In the genomic region with DNA sequence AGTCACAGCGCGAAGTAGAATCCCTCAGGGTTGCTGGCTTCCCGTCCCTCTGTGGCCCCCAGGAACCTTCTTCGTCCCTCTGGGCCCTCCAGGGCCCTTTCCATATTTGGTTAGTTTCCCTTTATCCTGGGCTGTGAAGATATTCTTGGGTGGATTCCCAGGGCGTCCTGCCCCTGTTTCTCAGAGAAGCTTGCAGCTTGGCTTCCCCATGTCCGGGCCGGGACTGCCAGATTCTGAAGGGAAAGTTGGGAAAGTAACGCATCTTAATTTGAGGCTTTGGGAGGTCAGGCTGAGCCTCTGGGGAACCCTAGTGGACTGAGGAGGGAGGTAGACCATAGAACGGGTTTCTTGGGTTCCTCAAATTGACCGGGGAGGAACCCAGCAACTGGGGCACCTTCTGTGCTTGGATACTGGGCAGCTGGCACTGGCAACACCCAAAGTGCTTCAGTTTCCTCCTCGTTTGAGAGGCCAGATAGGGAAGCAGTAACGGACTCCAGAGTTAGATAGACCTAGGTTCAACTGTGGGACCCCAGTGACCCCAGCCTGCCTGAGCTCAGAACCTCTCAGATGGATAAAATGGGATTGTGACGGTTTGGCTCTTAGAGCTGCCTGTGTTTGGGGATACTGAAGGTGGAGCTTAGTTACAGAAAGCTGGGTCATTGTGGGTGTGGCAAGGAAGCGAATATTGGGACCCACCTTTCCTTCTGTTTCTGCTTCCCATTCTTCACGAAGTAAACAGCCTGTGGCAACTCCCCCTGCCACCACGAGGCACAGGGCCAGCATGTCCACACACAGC, we compare ENCODE assay signal across 12 mouse cellular contexts. TPM values are rescaled to one million over a fixed set of nuclear protein-coding genes. Genes with fewer than 3 reads are reported as not detected.
A peak's percentile ranks its signal among the peaks of the same experiment; 100 is the strongest.
DNase-seq lines count a peak whose midpoint lies in the region; ATAC-seq and TF ChIP-seq lines count a peak whose summit lies in the region.
"Had no signal": no experiment of that assay in that cellular context is flagged by ENCODE, and none has a peak within 500 bp of the region (broad histone marks: within the 10 kb centered on the region; RNA-seq: fewer than 3 reads in every experiment).

No protein-coding gene starts in this region.

- no peaks in the 10 kb centered on the region for H3K9me3 ChIP-seq in hindbrain, embryonic 12.5 days (replicated peaks)
- H3K9me3 ChIP-seq: hindbrain, embryonic 10.5 days; neural tube, embryonic 15.5 days had no signal

- ATAC-seq in hindbrain, embryonic 12.5 days (ENCODE audit: low FRiP score), result no peak
- ATAC-seq: Patski had no signal

- peak; percentile 18 for DNase-seq in cerebellum, adult 9-10 months
- no peak for DNase-seq in cerebellum, adult 11-12 months
- peak; percentile 70 to 71 for DNase-seq in heart, adult 9 months (ENCODE audit: low spot score in 2 of 2)
- DNase-seq in lung, adult 18-20 months, result peak; percentile 76
- DNase-seq in kidney, adult 18-20 months, result no peak
- no peak for DNase-seq in B cell, adult 2 months

- no peak overlapping the region for H3K4me2 ChIP-seq in hindbrain, embryonic 12.5 days (replicated peaks)
- H3K4me2 ChIP-seq: neural tube, embryonic 15.5 days had no signal

- peaks cover 2% of the 10 kb centered on the region; the same call in 1 of the 2 replicates for H3K4me1 ChIP-seq in bone marrow, adult 2 months (ENCODE audit: control insufficient read depth, insufficient read depth, low read length)
- H3K4me1 ChIP-seq in hindbrain, embryonic 12.5 days, result peaks cover 36% of the 10 kb centered on the region

- no peak for TF ChIP-seq CTCF in bone marrow, adult 2 months (IDR thresholded peaks at IDR 0.05; ENCODE audit: control insufficient read depth, insufficient read depth, low read length)

- no peak overlapping the region for H3K9ac ChIP-seq in hindbrain, embryonic 12.5 days
- H3K9ac ChIP-seq: neural tube, embryonic 15.5 days had no signal

- H3K4me3 ChIP-seq in bone marrow, adult 2 months (replicated peaks; ENCODE audit: control insufficient read depth, low read depth, low read length), result no peak overlapping the region
- H3K4me3 ChIP-seq in hindbrain, embryonic 12.5 days, result no peak overlapping the region
- H3K4me3 ChIP-seq: hindbrain, embryonic 10.5 days; neural tube, embryonic 15.5 days had no signal

- WGBS in bone marrow, adult 2 months, result 35% methylated on average over 16 of the region's 16 CpGs
- 84% methylated on average over 16 of the region's 16 CpGs for WGBS in hindbrain, embryonic 12.5 days

- H3K27ac ChIP-seq in bone marrow, adult 2 months (ENCODE audit: control insufficient read depth, insufficient read depth, low read depth, low read length, poor library complexity), result peak overlapping the region; percentile 66
- no peak overlapping the region for H3K27ac ChIP-seq in hindbrain, embryonic 12.5 days
- H3K27ac ChIP-seq: macrophage had no signal

- H3K36me3 ChIP-seq in hindbrain, embryonic 12.5 days, result no peaks in the 10 kb centered on the region
- H3K36me3 ChIP-seq: hindbrain, embryonic 10.5 days; neural tube, embryonic 15.5 days had no signal

- no peak for TF ChIP-seq POLR2A in bone marrow, adult 2 months (IDR thresholded peaks at IDR 0.05; ENCODE audit: borderline replicate concordance, control insufficient read depth, low read depth, low read length)

- peaks cover 4% of the 10 kb centered on the region; the same call in 1 of the 2 replicates for H3K27me3 ChIP-seq in hindbrain, embryonic 12.5 days
- H3K27me3 ChIP-seq: Patski had no signal

RNA-seq across cellular contexts. Expression of gene Comtd1, which starts 3.4 kb away (rescaled TPM):
- polyA plus RNA-seq in bone marrow, adult 2 months (2011; ENCODE audit: insufficient read depth, insufficient read length, low replicate concordance, missing spikeins), result 15.8 and 45.0 TPM in 2 replicates
- polyA plus RNA-seq in hindbrain, embryonic 12.5 days (2016; fragmentation: Nextera tagmentation; extraction: Ambion mirVana), result 18.2 and 22.3 TPM in 2 replicates

RNA-seq across cellular contexts. Expression of gene Vdac2, which starts 27.2 kb away (rescaled TPM):
- 84.6 and 85.2 TPM in 2 replicates for polyA plus RNA-seq in bone marrow, adult 2 months (2011; ENCODE audit: insufficient read depth, insufficient read length, low replicate concordance, missing spikeins)
- polyA plus RNA-seq in hindbrain, embryonic 12.5 days (2016; fragmentation: Nextera tagmentation; extraction: Ambion mirVana), result 245 and 257 TPM in 2 replicates

Comparison
In these comparisons a context has a peak if more than half of its experiments do, and no peak if none do; other contexts are left out.
1. DNase-seq: peak in cerebellum, adult 9-10 months (single experiment), heart, adult 9 months (2 of 2) and lung, adult 18-20 months (2 of 2); none in cerebellum, adult 11-12 months (single experiment), kidney, adult 18-20 months (single experiment) and B cell, adult 2 months (0 of 2).